ENCODE assay signal across 14 mouse cellular contexts in genomic region chrY:90743053-90743810, GRCm38 (mm10). TPM values are rescaled to one million over a fixed set of nuclear protein-coding genes. Genes with fewer than 3 reads are reported as not detected.
DNase-seq lines count a peak whose midpoint lies in the region.
"Had no signal": no experiment of that assay in that cellular context is flagged by ENCODE, and none has a peak within 500 bp of the region (broad histone marks: within the 10 kb centered on the region; RNA-seq: fewer than 3 reads in every experiment).

No protein-coding gene starts in this region.

- DNase-seq in CD4-positive, CD25-positive, alpha-beta regulatory T cell, adult 2 months (ENCODE audit: low read depth, low spot score), result peak; percentile 26
- DNase-seq in adrenal gland, postnatal 25 days, result peak; percentile 34
- DNase-seq in embryo, embryonic 11.5 days (ENCODE audit: low read depth, low spot score), result peak; percentile 57
- peak; percentile 97 for DNase-seq in heart, adult 11 months
- DNase-seq in kidney, postnatal 14 days, result peak; percentile 28
- DNase-seq in lung, adult 18-20 months, result peak; percentile 6 to 13
- peak; percentile 20 to 43 for DNase-seq in right cerebral cortex, postnatal 10 days (ENCODE audit: low spot score in 2 of 2)
- peak; percentile 27 for DNase-seq in urinary bladder, adult 2 months (ENCODE audit: low spot score)

RNA-seq across cellular contexts. Expression of gene Gm21860, which starts 11.4 kb away (rescaled TPM):
- total RNA-seq in adrenal gland, postnatal 25 days (2021), result not detected in 2 replicates
- polyA plus RNA-seq in urinary bladder, adult 2 months (2012; rRNA removed), result not detected in 2 replicates
- total RNA-seq: gastrocnemius, postnatal 25 days; layer of hippocampus, postnatal 25 days; megakaryocyte progenitor cell, adult 5-6 weeks had no signal
- polyA plus RNA-seq: heart, postnatal 0 days; liver, embryonic 13.5 days; testis, adult 2 months had no signal

RNA-seq across cellular contexts. Expression of gene Gm47283, which starts 41.3 kb away (rescaled TPM):
- not detected in 2 replicates for total RNA-seq in adrenal gland, postnatal 25 days (2021)
- not detected in 2 replicates for polyA plus RNA-seq in urinary bladder, adult 2 months (2012; rRNA removed)
- total RNA-seq: gastrocnemius, postnatal 25 days; layer of hippocampus, postnatal 25 days; megakaryocyte progenitor cell, adult 5-6 weeks had no signal
- polyA plus RNA-seq: heart, postnatal 0 days; liver, embryonic 13.5 days; testis, adult 2 months had no signal

Comparison
In these comparisons a context has a peak if more than half of its experiments do, and no peak if none do; other contexts are left out.
1. Peak in every context shown above with its lines: DNase-seq.
2. DNase-seq: peak in every context shown above with its lines; median percentile 97 in heart, adult 11 months; 57 in embryo, embryonic 11.5 days; 34 in adrenal gland, postnatal 25 days; 32 in right cerebral cortex, postnatal 10 days; 28 in kidney, postnatal 14 days; 27 in urinary bladder, adult 2 months; 26 in CD4-positive, CD25-positive, alpha-beta regulatory T cell, adult 2 months; 10 in lung, adult 18-20 months.